Mouse (Mus musculus) stomach, postnatal 0 days (tissue): ENCODE results near the gene Slc22a23.

Experiments
- CTCF ChIP-seq: IDR thresholded peaks from 2 replicates; pipeline ENCODE4 v1.5.1; 2016; ENCODE audit warnings: antibody characterized with exemption, low read depth, mild to moderate bottlenecking, moderate library complexity
- EP300 ChIP-seq: optimal IDR thresholded peaks from 2 replicates; pipeline ENCODE3; 2016; ENCODE audit warnings: antibody characterized with exemption

- TF ChIP-seq CTCF, result no peak
- TF ChIP-seq EP300, result no peak
Measured at GRCm38 (mm10) chr13:34292042-34292441, 52.9 kb downstream of the Slc22a23 start.
